Mouse (Mus musculus): ENCODE data around the gene Fibcd1. TPM values are rescaled to one million over a fixed set of nuclear protein-coding genes. Genes with fewer than 3 reads are reported as not detected.

Gene Fibcd1
- polyA plus RNA-seq, 1 experiment from 2014 or later: 19.6 TPM

DNA sequence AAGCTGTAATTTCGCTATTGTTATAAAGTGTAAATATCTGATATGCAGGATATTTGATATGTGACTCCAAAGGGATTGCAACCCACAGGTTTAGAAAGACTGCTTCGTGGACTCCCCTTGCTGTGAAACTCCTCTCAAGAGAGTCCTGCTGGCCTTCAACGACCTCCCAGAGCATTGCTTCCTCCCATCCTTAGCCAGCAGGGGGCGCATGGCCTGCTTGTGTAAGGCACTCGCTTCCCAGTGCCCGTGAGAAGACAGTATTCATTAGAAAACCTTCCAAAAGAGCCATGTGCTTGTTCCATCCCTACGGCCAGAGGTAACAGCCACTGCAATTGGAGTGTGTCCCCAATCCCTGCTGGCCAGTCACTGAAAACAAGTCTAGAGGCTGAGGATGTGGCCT, 58.8 kb downstream of the Fibcd1 start:
- Histone ChIP-seq H3K4me2 (no peak overlapping the region), H3K27me3 (replicated peaks) (no peaks in the 10 kb centered on the region), H3K36me3 (replicated peaks) (peaks cover 6% of the 10 kb centered on the region; the same call in 1 of the 2 replicates), H3K9me3 (no peaks in the 10 kb centered on the region), H3K9ac (no peak overlapping the region), H3K4me1 (peaks cover 9% of the 10 kb centered on the region; the same call in 1 of the 2 replicates), H3K4me3 (no peak overlapping the region), H3K27ac (no peak overlapping the region)
- 13% methylated on average over 7 of the region's 7 CpGs for WGBS
- ATAC-seq (replicated peaks): no peak

DNA sequence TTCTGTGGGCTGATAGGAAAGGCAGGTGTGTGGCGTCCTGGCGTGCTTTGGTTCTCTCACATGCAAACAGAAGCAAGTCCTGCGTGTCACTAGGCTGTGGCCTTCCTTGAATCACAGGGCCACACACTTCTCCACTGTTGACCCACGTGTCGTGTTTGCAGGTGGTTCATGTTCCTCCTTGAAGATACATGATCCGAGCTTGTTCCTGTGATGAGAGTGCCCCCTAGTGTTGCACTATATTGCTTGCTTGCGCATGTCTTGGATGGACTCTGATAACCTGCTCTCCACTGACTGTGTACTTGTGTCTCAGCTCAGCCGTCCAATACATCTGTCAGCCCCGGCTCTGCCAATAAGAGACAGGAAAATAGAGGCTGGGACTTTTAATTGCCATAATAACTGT, 60.7 kb downstream of the Fibcd1 start:
- Histone ChIP-seq H3K4me1 (peaks cover 5% of the 10 kb centered on the region; the same call in 1 of the 2 replicates), H3K36me3 (replicated peaks) (peaks cover 6% of the 10 kb centered on the region; the same call in 1 of the 2 replicates), H3K4me3 (no peak overlapping the region), H3K27ac (no peak overlapping the region), H3K9ac (no peak overlapping the region), H3K4me2 (no peak overlapping the region), H3K9me3 (no peaks in the 10 kb centered on the region), H3K27me3 (replicated peaks) (no peaks in the 10 kb centered on the region)
- no peak; the same call in 1 of the 2 replicates for ATAC-seq (replicated peaks)
- 43% methylated on average over 9 of the region's 9 CpGs for WGBS

DNA sequence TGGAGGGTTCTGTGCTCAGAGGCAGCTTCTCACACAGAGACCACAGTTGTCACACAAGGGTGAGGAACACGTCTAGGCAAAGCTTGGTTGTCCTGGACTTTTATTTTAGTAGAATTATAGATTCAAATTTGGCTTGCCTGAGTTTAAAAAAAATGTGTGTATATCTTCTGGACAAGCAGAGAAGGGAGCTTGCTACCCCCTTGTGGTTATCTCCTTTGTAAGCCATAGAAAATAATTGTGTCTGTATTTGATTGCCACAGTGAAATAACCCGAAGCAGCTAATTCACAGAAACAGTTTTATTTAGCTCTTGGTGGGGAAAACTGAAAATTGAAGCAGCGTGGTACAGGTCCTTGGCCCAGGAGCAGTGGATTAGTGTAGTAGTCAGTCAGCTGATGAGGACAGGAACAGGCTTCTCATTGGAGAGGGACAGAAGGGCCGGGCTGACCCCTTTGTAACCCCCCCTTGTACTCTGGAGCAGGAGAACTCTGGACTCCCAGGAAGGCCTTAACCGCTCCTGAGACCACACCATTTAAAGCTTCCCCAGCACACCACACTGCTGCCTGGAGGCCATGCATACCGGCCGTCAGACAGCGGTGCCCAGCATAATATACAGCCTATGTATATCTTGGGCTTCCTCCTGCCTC, 62.7 kb downstream of the Fibcd1 start:
- no peak overlapping the region for H3K9ac ChIP-seq
- 80% methylated on average over 8 of the region's 8 CpGs for whole genome bisulfite sequencing
- no peak overlapping the region for H3K27ac ChIP-seq
- H3K27me3 ChIP-seq (replicated peaks): no peaks in the 10 kb centered on the region
- no peak overlapping the region for H3K4me2 ChIP-seq
- ATAC-seq (replicated peaks): no peak
- H3K9me3 ChIP-seq: no peaks in the 10 kb centered on the region
- peaks cover 5% of the 10 kb centered on the region; the same call in 1 of the 2 replicates for H3K4me1 ChIP-seq
- H3K4me3 ChIP-seq: no peak overlapping the region
- peaks cover 16% of the 10 kb centered on the region; the same call in 1 of the 2 replicates for H3K36me3 ChIP-seq (replicated peaks)

DNA sequence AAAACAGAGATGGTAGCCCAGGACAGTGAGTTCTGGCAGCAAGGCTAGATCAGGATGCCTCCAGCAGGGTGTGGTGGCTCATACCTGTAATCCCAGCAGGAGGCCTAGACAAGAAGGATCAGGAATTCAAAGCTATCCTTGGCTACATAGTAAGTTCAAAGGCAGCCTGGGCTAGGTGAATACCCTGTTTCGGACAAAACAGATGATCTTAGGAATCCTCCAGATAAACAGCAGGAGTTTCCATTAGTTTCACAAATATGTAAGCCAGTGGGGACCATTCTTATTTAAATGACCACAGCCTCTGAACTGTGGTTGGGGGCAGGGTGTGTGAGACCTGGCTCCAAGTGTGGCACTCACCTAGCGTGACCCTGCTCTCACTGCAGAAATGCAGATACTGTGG, 66.5 kb downstream of the Fibcd1 start:
- Histone ChIP-seq H3K36me3 (replicated peaks) (peaks cover 10% of the 10 kb centered on the region; the same call in 1 of the 2 replicates), H3K4me2 (no peak overlapping the region), H3K9me3 (no peaks in the 10 kb centered on the region), H3K27me3 (replicated peaks) (no peaks in the 10 kb centered on the region), H3K4me3 (no peak overlapping the region), H3K9ac (no peak overlapping the region), H3K4me1 (no peaks in the 10 kb centered on the region), H3K27ac (no peak overlapping the region)
- 79% methylated on average over 2 of the region's 2 CpGs for WGBS
- ATAC-seq (replicated peaks): no peak

DNA sequence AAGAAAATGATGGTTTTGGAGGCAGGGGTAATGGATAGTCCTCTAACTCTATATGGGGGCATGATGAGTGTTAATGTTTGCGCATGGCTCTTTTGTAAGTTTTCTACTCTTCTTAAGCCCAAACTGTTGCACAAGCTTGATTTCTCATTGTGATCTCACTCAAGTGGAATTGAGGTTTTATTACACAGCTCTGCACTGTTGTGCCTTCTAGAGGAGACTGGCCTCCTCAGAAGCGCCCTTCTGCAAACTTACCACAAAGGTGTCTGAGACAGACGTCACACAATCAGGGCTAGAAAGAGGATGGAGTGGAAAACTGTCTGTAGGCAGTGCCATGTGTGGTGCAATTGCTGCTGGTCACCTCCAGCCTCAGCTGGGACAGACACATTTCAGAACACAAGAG, 69.3 kb downstream of the Fibcd1 start:
- Histone ChIP-seq H3K9me3 (no peaks in the 10 kb centered on the region), H3K36me3 (replicated peaks) (peaks cover 10% of the 10 kb centered on the region; the same call in 1 of the 2 replicates), H3K4me2 (no peak overlapping the region), H3K4me1 (no peaks in the 10 kb centered on the region), H3K4me3 (no peak overlapping the region), H3K27ac (no peak overlapping the region), H3K9ac (no peak overlapping the region), H3K27me3 (replicated peaks) (no peaks in the 10 kb centered on the region)
- 98% methylated on average over 3 of the region's 3 CpGs for WGBS
- no peak for ATAC-seq (replicated peaks)

DNA sequence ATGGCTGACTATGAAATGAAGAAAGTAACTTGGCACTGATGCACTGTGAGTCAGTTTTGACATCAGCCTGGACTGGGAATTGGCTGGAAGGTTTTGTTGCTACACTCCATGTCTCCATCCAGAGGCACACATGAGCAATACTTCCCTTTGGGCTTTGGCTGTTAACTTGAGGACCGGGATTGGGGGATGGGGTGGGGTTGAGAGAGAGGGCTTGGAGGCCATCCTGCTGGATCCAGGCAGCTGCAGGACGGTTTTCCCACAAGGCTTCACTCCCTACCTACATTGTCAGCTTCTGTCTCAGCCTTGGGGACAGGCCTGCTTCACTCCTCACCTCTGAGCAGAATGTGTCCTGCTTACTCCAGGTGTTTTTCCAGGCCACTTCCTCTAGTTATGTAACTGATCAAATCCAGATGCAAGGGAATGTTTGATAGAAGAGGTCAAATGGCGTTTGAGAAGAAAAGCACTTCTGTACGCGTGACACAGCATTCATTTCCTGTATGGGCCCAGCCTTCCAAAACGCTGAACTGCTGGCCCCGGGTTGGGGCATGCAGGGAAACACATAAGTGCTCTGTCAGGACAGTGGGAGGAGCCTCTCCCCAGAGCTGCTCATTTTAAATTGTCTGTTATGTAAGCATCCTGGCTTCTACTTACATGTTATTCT, 74.9 kb downstream of the Fibcd1 start:
- Histone ChIP-seq H3K36me3 (replicated peaks) (no peaks in the 10 kb centered on the region), H3K27ac (no peak overlapping the region), H3K4me3 (no peak overlapping the region), H3K9me3 (no peaks in the 10 kb centered on the region), H3K4me1 (peaks cover 17% of the 10 kb centered on the region), H3K9ac (no peak overlapping the region), H3K27me3 (replicated peaks) (no peaks in the 10 kb centered on the region), H3K4me2 (no peak overlapping the region)
- WGBS: 52% methylated on average over 7 of the region's 7 CpGs
- ATAC-seq (replicated peaks): no peak

DNA sequence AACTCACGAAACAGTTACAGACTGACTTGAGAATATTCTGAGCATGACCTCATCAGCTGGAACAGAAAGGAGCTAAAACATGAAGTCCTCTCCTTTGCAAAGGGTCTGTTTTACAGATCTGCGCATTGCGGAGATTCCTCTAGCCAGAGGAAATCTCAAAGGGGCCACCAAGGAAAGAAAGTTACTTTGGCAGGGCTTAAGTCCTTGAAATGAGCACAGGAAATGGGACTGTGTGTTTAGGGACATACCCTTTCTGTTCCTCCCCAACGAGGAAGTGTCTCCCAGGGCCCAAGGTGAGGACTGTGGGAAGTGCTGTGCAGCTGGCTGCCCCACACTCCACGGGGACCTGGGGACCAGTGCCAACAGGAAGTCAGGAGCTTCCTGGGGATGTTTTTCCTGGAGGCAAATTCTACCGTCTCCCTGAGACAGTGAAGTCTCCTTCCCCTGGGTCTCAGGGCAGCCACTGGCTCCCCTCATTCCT, 76.1 kb downstream of the Fibcd1 start:
- no peak overlapping the region for H3K9ac ChIP-seq
- 47% methylated on average over 6 of the region's 6 CpGs for WGBS

DNA sequence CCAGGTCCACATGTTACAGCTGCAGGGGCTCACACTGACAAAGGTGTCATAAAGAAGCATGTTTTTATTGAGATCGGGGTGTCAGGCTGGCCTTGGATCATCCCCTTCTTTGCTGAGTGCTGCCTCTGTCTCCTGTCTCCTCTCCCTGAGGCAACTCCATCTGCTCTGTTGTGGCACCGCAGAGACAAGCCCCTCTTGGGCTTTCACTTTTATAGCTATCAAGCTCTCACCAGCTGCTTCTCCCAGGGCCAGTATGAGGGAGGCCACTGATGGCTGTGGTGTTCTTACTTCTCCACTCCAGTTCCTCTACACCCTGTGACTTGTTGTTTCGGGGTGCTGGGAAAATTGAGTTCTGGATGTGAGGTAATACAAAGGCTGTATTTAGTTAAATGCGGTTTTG, 76.7 kb downstream of the Fibcd1 start:
- 60% methylated on average over 4 of the region's 4 CpGs for WGBS
- H3K4me1 ChIP-seq: peaks cover 17% of the 10 kb centered on the region
- H3K27ac ChIP-seq: peak overlapping the region; percentile 56
- H3K9ac ChIP-seq: 0 out of 2 replicates have a peak overlapping the region, but pooled peaks have one; percentile 1
- H3K27me3 ChIP-seq (replicated peaks): no peaks in the 10 kb centered on the region
- H3K9me3 ChIP-seq: no peaks in the 10 kb centered on the region
- no peaks in the 10 kb centered on the region for H3K36me3 ChIP-seq (replicated peaks)
- H3K4me2 ChIP-seq: no peak overlapping the region
- no peak for ATAC-seq (replicated peaks)
- H3K4me3 ChIP-seq: no peak overlapping the region

More for the DNA sequence above, 76.1 kb downstream of the Fibcd1 start:
- H3K27me3 ChIP-seq (replicated peaks): no peaks in the 10 kb centered on the region
- peaks cover 17% of the 10 kb centered on the region for H3K4me1 ChIP-seq
- no peak for ATAC-seq (replicated peaks)
- no peaks in the 10 kb centered on the region for H3K9me3 ChIP-seq
- H3K4me3 ChIP-seq: no peak overlapping the region
- no peaks in the 10 kb centered on the region for H3K36me3 ChIP-seq (replicated peaks)
- peak overlapping the region; percentile 56 for H3K27ac ChIP-seq
- H3K4me2 ChIP-seq: no peak overlapping the region

DNA sequence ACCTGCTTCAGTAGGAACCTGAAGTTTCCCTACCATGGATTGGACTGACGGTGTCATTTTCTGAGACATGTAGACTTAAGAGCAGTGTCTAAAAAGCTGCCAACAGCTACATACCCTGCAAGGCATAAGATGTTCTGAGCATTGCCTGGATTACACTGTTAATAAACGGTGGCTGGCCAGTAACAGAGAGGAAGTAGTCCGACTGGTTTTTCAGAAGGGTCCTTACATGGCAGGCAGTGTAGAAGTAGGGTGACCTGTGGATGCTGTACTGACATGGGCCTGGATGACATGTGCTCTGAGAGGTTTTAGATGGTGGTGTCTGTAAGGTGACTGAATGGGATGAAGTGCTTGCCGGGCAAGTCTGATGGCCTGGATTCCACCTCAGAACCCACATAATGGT, 78.0 kb downstream of the Fibcd1 start:
- Histone ChIP-seq H3K4me1 (peaks cover 26% of the 10 kb centered on the region), H3K4me2 (no peak overlapping the region), H3K36me3 (replicated peaks) (no peaks in the 10 kb centered on the region), H3K9me3 (no peaks in the 10 kb centered on the region), H3K4me3 (no peak overlapping the region), H3K27me3 (replicated peaks) (no peaks in the 10 kb centered on the region), H3K27ac (no peak overlapping the region), H3K9ac (no peak overlapping the region)
- WGBS: 90% methylated on average over 4 of the region's 4 CpGs
- ATAC-seq (replicated peaks): no peak

DNA sequence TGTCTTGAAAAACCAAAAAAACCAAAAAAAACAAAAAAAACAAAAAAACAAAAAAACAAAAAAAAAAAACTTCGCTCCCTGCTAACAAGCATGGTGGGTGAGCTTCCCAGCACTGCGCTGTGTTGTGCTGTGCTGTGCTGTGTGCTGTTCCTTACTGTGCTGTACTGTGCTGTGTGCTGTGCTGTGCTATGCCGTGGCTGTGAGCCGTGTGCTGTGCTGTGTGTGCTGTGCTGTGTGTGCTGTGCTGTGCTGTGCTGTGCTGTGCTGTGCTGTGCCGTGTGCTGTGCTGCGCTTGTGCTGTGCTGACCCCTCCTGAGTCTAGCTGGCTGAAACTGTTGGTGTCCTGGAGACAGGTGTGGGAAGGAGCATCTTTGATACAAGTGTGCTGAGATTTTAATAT, 78.7 kb downstream of the Fibcd1 start:
- no peak overlapping the region for H3K4me3 ChIP-seq
- no peaks in the 10 kb centered on the region for H3K9me3 ChIP-seq
- WGBS: 96% methylated on average over 6 of the region's 6 CpGs
- no peak; the same call in 1 of the 2 replicates for ATAC-seq (replicated peaks)
- H3K36me3 ChIP-seq (replicated peaks): no peaks in the 10 kb centered on the region
- H3K4me2 ChIP-seq: no peak overlapping the region
- no peak overlapping the region for H3K27ac ChIP-seq
- peaks cover 32% of the 10 kb centered on the region for H3K4me1 ChIP-seq
- H3K27me3 ChIP-seq (replicated peaks): no peaks in the 10 kb centered on the region
- H3K9ac ChIP-seq: no peak overlapping the region

Data from midbrain, embryonic 15.5 days (tissue).